Mouse (Mus musculus) spleen, postnatal 10 days (tissue): ENCODE results near the gene Nt5c3b.
A peak's percentile ranks its signal among the peaks of the same experiment; 100 is the strongest.

ENCODE experiments used
- DNase-seq, 2 experiments: peaks; one replicate each; pipeline ENCODE4 v3.0.0; 2021 to 2022; ENCODE audit warnings: low spot score in 2 of 2

Nt5c3b gene

GRCm38 (mm10) chr11:100399727-100400538, 41.7 kb downstream of the Nt5c3b start:
- no peak for DNase-seq

- DNase-seq: peak in 1 of 2 experiments; percentile 47
These were observed 42.3 kb downstream of the Nt5c3b start for GRCm38 (mm10) chr11:100399320-100399719.

DNA sequence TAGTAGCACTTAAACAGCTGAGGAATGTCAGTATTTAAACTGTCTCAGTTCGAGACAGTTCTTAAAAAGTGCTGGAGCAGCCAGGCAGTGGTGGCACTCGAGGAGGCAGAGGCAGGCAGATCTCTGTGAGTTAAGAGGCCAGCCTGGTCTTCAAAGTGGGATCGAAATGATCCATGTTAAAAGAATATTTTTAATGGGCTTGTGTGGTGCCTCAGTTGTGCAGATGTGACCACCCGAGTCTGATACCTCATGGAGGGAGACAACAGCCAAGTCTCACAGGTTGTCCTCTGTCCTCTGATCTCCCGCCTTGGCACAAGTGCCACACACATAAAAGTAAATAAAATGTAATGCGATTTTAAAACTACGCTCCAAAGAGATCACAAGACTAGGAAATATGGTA, 43.1 kb downstream of the Nt5c3b start:
- no peak for DNase-seq

DNA sequence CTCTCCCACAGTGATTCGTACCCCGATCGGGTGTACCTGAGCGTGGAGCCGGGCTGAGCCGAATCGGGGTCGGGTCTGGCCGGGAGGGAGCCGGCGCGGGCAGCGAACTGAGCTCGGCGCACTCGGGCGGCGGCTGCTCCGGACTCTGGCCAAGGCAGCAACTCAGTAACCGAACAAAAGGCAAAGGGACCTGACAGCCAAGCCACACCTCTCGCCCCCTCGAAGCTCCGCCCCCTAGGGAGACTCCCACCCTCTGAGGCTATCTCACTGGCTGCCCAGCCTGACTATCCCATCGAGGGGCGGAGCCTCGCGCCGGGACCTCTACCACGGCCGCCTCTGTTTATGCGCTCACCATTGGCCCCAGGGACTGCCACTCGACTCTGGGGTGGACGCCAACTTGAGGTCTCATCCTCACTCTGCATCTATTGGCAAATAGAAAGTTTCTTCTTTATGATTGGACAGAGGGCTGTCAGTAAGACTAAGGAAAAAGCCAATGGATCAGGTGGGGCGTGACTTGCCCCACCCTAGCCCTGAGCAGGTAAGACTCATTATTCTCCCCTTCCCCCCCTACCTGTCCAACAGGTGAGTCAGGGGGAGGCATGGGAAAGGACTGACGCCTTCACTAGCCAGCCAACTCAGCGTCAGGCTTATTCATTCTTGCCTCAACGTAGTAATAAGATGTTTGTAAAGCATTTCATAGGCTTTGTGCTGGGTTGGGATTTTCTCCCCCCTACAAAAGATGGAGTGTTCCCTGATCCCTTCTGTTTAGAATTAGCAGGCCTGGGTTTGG, 43.8 kb downstream of the Nt5c3b start, which contains the start of gene Jup:
Jup (minus strand) TSS at position 164 of the 790 bp plus-strand sequence.
- peak; percentile 79 to 96 for DNase-seq

DNA sequence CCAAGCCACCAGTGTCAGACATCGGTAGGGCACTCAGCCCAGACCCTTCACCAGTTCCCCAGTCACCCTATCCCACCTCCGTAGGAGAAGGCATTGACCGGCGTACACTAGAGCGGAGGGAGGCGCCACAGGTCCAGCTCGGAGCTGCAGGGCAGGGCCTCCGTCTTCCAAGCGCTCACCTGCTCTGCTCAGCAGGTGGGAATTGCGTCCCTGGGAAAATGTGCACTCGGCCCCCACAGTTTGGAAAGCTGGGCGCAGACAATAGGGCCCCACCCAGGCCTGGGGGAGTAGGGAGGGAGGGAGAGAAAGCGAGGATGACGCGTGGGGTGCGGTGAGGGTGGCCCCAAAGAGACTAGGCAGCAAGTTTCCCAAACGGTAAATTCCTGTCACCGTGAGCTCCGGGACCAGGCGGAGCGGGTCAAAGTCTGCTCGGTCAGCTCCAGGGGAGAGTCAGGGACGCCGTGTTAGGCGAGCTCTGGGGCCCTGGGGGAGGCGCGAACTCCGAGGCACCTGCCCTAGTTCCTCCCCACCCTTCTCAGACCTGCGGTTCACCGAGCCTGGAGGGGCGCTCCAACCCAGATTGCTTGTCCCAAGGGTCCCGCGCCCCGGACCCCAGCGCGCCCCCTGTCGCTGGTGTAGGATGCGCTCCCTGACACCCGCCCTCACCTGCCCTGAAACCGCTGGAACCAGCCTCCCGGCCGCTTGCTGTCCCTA, 44.6 kb downstream of the Nt5c3b start:
- peak; percentile 15 to 57 for DNase-seq

- DNase-seq: no peak
These were observed 45.6 kb downstream of the Nt5c3b start for GRCm38 (mm10) chr11:100395861-100396631.

- DNase-seq: no peak
These were observed 46.4 kb downstream of the Nt5c3b start for GRCm38 (mm10) chr11:100395200-100395599.

DNA sequence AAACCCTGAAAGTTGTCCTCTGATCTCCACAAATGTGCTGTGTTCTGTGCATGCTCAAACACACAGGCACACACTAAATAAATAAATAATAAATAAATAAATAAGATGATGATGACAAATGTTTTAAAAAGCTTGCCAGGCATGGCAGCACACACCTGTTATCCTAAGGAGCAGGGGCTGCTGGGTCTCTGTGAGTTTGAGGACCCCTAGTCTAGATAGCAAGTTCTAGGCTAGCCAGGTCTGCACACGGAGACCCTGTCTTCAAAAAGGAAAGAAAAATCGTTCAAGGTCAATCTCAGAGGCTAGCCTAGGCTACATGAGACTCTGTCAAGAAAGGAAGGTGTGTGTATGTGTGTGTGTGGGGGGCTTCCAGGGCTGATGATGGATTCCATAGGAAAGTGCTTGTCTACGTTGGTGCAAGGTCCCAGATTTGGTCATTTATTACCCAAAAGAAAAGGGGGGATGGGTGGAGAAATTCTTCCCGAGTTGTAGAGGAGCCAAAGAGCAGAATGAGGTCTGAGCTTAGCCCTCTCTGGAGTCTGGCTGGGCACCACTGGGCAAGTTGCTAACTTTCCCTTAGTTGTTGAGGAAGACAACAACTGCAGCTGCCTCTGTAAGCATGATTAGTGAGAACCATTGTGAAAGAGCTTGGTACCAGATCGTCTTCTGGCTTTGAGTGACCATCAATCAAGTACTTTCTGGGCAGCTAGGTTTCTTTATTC, 47.1 kb downstream of the Nt5c3b start:
- no peak for DNase-seq

- no peak for DNase-seq
These were observed 47.9 kb downstream of the Nt5c3b start for GRCm38 (mm10) chr11:100393733-100394132.

DNA sequence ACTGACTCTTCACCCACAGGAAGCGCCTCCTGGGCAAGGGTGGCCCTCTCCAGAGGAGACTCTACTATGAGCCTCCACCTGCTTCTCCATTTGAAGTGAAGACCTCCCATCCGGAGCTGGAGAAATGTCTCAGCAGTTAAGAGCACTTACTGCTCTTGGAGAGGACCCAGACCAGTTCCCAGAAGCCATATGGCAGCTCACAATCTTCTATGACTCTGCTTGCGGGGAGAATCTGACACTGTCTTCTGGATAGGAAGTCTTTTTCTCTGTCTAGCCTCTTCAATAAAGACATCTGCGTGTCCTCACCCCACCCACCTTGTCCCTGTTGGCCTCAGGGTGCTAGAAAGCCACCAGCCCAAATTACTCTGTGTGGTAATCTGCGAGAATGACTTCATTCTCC, 48.6 kb downstream of the Nt5c3b start:
- DNase-seq: no peak

GRCm38 (mm10) chr11:100391884-100392345, 49.7 kb downstream of the Nt5c3b start:
- DNase-seq: no peak

- no peak for DNase-seq
These were observed 50.3 kb downstream of the Nt5c3b start for GRCm38 (mm10) chr11:100391081-100391883.

GRCm38 (mm10) chr11:100389931-100390445, 51.6 kb downstream of the Nt5c3b start:
- DNase-seq: no peak

- DNase-seq: no peak
These were observed 53.0 kb downstream of the Nt5c3b start for GRCm38 (mm10) chr11:100388588-100388987.

GRCm38 (mm10) chr11:100387589-100388375, 53.8 kb downstream of the Nt5c3b start:
- DNase-seq: no peak

- DNase-seq: no peak
These were observed 54.5 kb downstream of the Nt5c3b start for GRCm38 (mm10) chr11:100387111-100387510.

DNA sequence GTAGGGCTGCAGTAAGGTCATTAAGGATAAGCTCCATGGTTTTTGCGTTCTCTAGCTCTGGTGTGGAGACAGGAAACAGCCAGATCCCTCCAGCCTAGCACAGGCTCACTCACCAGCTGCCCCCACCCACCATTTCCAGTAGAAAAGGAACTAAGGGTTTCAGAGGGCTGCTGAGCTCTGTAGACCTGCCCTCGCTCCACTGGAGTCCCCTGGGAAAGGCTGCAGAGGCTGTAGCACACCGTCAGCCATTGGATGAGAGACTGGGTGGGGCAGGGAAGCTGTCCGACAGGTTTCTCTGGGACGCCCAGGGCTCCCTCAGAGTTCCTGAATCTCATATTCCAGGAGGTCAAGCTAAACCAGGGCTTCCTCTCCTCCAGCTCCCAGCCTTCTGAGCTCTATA, 55.0 kb downstream of the Nt5c3b start:
- DNase-seq: no peak

DNA sequence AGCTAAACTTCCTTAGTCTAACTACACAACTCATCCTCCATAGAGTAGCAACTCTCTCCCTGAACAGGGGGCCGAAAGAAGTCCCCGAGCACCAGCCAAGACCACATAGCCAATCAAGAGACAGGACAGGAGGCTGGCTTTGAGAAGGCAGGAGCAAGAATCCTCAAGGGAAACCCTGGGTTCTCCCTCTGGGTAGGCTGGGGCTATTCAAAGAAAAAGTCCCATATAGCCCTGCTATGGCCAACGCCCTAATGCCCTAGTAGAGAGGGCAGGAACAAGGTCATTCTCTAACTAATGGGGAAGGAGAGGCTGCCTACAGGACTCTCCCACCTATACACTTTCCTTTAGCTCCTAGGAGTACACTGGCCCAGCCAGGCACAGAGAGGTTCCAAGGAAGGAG, 56.6 kb downstream of the Nt5c3b start:
- no peak for DNase-seq

DNA sequence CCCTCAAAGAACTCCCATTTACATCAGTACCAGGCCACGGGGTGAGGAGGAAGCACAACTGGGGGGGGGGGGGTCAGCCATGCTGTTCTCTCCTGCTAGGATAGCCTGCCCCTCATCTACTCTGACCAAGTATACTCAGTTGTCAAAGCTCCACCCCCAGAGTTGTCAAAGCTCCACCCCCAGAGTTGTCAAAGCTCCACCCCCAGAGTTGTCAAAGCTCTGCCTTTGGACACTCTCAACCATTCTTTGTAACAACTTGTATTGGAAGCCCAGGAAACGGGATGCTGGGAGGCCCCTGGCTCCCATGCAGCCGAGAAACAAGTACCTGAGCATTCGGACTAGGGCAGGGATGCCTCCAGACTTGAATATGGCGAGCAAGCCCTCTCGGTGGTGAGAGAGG, 58.9 kb downstream of the Nt5c3b start:
- DNase-seq: no peak
